Mouse (Mus musculus) c-Kit-positive CD71-positive TER-119-negative erythroid progenitor cells, embryonic 14.5 days (primary cell): ENCODE measurements at regions not wholly inside any gene's neighbourhood (a gene's known extent, or its start where the extent isn't known, plus 50 kb on each side); places are given as distances from the start of the nearest gene placed in this dataset.

Experiments used
- DNase-seq: peaks from one replicate; pipeline ENCODE4 v3.0.0-alpha.2; 2013; ENCODE audit warnings: low read depth

- DNase-seq = no peak
Measured at GRCm38 (mm10) chr1:34930571-34930970, 80.8 kb downstream of the Plekhb2 start.

GRCm38 (mm10) chr1:34943196-34943595, 93.4 kb downstream of the Plekhb2 start:
- no peak for DNase-seq

- DNase-seq = no peak
Measured at GRCm38 (mm10) chr1:34961633-34962507, 112.1 kb downstream of the Plekhb2 start.

GRCm38 (mm10) chr1:34962508-34962885, 112.7 kb downstream of the Plekhb2 start:
- no peak for DNase-seq

GRCm38 (mm10) chr1:34974801-34975200, 125.0 kb downstream of the Plekhb2 start:
- DNase-seq = no peak

GRCm38 (mm10) chr1:34978156-34978555, 128.4 kb downstream of the Plekhb2 start:
- no peak for DNase-seq

GRCm38 (mm10) chr1:34979350-34979749, 129.6 kb downstream of the Plekhb2 start:
- no peak for DNase-seq

- no peak for DNase-seq
Measured at GRCm38 (mm10) chr1:34981934-34982333, 132.2 kb downstream of the Plekhb2 start.

GRCm38 (mm10) chr1:34982966-34983365, 133.2 kb downstream of the Plekhb2 start:
- DNase-seq = no peak

GRCm38 (mm10) chr1:34986861-34987260, 137.1 kb downstream of the Plekhb2 start:
- no peak for DNase-seq

GRCm38 (mm10) chr1:34987650-34988221, 138.0 kb downstream of the Plekhb2 start:
- DNase-seq = no peak

- no peak for DNase-seq
Measured at GRCm38 (mm10) chr1:34988225-34988624, 138.4 kb downstream of the Plekhb2 start.

GRCm38 (mm10) chr1:35000801-35001200, 151.0 kb downstream of the Plekhb2 start:
- no peak for DNase-seq

- peak; percentile 0 for DNase-seq
Measured at GRCm38 (mm10) chr1:35017471-35017870, 167.7 kb downstream of the Plekhb2 start.

- no peak for DNase-seq
Measured at GRCm38 (mm10) chr1:35032619-35033018, 182.8 kb downstream of the Plekhb2 start.

GRCm38 (mm10) chr1:35072811-35073210, 223.0 kb downstream of the Plekhb2 start:
- DNase-seq = no peak

- no peak for DNase-seq
Measured at GRCm38 (mm10) chr1:35094873-35095272, 245.1 kb downstream of the Plekhb2 start.

- DNase-seq = no peak
Measured at GRCm38 (mm10) chr1:35095785-35096184, 246.0 kb downstream of the Plekhb2 start.

- DNase-seq = no peak
Measured at GRCm38 (mm10) chr1:35106665-35107064, 256.9 kb downstream of the Plekhb2 start.

GRCm38 (mm10) chr1:35109801-35110200, 260.0 kb downstream of the Plekhb2 start:
- DNase-seq = no peak

GRCm38 (mm10) chr1:35115521-35115920, 265.7 kb downstream of the Plekhb2 start:
- no peak for DNase-seq

- DNase-seq = no peak
Measured at GRCm38 (mm10) chr1:35137907-35138306, 288.1 kb downstream of the Plekhb2 start.

GRCm38 (mm10) chr1:35149036-35149435, 299.3 kb downstream of the Plekhb2 start:
- DNase-seq = no peak

- DNase-seq = no peak
Measured at GRCm38 (mm10) chr1:35162506-35162905, 312.7 kb downstream of the Plekhb2 start.
